Mouse (Mus musculus) gastrocnemius, postnatal 25 days (tissue): Measurements from ENCODE around the gene Pum1. TPM values are rescaled to one million over a fixed set of nuclear protein-coding genes. Genes with fewer than 3 reads are reported as not detected.
"Not testable (repeated sequence)": the region's sequence is repeated elsewhere in the genome, so short reads cannot be mapped to it uniquely, and the experiment has no call there.

Experiments used
- DNase-seq: peaks from one replicate; pipeline ENCODE4 v3.0.0; 2022
- total RNA-seq, 2 experiments: library from RNA; stranded (reverse); gene quantifications; 1 replicate in 1 of 2; 2 replicates in 1 of 2; pipeline ENCODE4 v1.2.3; 2021

The Pum1 gene
- total RNA-seq, 2 experiments from 2014 or later = 31.1 to 36.4 TPM

DNA sequence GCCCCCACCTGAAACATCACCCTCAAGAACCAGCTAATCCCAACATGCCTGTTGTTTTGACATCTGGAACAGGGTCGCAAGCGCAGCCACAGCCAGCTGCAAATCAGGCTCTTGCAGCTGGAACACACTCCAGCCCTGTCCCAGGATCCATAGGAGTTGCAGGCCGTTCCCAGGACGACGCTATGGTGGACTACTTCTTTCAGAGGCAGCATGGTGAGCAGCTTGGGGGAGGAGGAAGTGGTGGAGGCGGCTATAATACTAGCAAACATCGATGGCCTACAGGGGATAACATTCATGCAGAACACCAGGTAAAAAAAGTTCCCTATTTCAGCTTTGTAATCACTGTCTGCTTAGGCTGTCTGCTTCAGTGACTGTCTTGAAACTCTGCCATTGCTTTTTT, 5.9 kb downstream of the Pum1 start:
- DNase-seq = no peak

DNA sequence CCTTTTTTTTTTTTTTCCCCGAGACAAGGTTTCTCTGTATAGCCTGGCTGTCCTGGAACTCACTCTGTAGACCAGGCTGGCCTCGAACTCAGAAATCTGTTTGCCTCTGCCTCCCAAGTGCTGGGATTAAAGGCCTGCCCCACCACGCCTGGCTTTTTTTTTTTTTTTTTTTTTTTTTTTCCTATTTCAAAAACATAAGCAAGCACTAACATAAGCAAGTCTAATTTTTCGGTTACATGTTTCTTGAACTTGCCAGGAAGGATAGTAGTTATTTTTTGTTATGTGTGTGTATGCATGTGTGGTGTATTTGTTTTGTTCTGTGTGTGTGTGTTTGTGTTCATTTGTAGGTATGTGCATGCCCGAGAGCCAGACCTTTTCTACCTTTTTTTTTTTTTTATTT, 6.9 kb downstream of the Pum1 start:
- DNase-seq = not testable (repeated sequence)

DNA sequence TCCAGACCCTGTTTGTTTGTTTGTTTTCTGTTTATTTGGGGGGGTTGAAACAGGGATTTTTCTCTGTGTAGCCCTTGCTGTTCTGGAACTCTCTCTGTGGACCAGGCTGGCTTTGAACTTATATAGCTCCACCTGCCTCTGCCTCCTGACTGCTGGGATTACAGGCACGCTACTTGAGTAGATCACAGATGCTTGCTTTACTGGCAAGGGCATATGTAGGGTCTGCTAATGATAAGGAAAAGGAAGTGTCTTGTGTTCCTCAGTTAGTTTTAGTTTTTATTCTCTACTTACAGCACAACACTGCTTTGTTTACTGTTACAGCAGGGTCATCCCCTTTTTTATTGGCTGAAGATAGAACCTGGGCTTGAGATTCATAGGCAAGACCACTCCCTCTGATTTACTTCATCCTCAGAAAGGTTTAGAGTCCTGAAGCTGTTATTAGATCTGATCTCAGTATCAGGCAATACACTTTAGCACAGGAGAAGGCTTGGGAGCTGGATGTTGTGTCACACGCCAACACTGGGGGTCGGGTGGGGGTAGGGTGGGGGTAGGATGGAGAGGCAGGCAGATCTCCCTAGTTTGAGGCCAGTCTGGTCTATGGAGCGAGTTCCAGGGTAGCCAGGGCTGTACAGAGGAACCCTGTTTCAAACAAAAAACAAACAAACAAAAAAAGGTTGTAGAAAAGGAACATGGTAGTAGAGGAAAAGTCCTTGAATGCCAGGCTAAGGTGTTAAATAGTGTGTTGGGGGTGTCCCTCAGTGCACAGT, 8.1 kb downstream of the Pum1 start:
- DNase-seq = no peak

DNA sequence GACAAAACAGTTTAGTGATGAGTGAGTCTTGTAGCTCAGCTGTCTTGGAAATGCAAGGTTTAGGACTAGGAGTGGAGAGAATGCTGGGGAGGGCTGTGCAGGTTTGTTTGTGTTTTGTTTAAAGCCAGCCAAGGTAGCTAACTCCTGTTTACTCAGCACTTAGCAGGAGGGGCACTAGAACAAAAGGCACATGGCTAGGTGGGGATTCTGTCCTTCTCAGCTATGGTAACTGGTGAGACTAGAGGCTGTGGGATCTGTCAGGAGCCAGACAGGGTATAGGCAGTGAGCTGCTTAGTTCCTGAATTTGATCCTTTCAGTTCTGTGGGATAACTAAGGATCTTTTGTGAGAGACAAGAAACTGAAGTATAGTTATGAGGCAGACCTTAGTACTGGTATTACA, 9.0 kb downstream of the Pum1 start:
- no peak for DNase-seq

DNA sequence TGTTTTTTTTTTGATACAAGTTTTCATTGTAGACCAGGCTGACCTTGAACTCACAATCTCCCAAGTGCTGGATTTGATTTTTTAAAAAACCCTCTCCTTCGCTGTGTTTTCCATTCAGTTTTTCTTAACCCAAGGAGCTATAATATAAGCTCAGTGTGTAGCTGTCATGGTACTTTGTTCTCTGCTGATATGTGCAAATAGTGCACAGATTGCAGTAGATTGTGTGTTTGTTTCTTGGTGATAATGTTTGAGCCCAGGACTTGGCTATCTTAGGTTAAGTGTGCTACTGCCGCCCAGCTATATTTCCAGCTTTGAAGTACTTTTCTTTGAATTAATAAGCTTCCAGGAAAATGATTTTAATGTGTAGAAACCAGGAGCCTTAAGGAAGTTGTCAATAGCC, 13.6 kb downstream of the Pum1 start:
- DNase-seq = no peak

DNA sequence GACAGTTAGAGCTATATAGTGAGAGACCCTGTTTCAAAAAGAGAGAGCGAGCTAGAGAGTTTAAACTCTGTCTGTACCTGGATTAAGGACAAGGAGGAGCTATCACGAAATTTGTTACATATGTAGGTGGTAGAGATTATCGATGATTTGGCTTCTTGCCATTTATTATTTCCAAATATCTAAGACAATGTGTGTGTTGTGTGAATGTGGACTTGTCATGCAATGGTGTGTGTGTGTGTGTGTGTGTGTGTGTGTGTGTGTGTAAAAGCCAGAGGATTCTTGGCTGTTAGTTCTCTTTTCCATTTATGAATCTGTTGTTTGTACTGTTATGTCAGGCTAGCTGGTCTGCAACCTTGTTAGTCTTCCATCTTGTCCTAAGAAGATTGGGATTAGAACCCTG, 15.0 kb downstream of the Pum1 start:
- no peak for DNase-seq

DNA sequence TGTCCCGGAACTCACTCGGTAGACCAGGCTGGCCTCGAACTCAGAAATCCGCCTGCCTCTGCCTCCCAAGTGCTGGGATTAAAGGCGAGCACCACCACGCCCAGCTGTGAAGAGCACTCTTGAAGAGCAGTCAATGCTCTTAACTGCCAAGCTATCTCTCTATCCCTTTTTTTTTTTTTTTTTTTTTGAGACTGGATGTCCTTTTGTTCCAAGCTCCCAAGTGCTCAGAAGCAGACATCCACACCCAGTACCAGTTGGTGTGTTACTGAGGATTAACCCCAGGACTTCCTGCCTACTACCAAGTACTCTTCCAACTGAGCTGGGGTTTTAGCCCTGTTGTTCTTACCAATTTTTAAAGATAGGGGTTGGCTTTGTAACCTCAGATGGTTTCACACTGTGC, 17.6 kb downstream of the Pum1 start:
- DNase-seq = no peak

DNA sequence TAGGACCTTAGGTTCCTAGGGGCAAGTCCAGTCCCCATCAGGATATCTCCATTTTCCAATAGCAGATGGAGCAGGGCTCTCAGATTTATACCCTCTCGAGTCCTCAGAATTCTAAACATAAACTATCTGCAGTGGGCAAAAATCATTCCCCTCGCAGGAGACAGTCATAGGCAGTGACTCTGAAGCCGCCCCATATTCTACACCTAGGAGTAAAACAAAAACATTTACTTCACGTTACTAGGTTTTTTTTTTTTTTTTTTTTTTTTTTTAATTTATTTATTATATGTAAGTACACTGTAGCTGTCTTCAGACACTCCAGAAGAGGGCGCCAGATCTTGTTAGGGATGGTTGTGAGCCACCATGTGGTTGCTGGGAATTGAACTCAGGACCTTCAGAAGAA, 19.9 kb downstream of the Pum1 start:
- DNase-seq = not testable (repeated sequence)

DNA sequence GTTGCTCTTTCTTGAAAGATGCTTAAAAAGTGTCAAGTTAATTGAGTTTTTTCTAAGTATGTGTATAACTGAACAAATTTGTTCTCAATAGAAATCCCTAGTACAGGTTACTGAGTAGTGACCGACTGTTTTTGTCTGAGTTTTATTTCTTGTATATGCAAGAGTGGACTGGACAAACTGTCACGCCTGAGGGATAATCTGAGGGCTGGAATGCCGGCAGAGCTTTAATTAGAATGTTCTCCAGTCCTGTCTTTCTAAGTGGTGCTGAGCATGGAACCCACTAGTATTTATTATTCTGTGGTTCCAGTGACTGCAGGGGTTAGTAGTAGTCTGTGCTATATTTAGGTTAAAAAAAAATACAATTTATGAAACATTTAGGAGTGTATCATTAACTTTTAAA, 30.8 kb downstream of the Pum1 start:
- no peak for DNase-seq

DNA sequence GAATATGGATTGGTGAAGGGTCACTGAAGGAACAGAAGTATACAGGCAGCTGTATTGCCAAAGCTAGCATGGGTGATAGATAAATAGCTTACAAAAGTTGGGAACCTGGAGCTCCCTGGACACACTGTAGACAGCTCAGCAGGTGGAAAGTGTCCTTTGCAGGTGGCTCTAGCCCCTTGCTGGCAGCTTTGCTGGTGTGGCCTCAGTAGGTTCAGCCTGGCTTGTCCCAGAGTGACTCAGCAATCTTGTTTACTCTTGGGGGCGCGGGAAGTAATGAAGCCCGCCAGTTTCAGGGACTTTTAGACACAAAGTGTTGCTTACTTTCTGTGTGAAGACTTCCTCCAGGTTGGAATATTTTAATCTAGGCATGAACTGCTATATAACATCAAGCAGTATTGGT, 31.9 kb downstream of the Pum1 start:
- no peak for DNase-seq

DNA sequence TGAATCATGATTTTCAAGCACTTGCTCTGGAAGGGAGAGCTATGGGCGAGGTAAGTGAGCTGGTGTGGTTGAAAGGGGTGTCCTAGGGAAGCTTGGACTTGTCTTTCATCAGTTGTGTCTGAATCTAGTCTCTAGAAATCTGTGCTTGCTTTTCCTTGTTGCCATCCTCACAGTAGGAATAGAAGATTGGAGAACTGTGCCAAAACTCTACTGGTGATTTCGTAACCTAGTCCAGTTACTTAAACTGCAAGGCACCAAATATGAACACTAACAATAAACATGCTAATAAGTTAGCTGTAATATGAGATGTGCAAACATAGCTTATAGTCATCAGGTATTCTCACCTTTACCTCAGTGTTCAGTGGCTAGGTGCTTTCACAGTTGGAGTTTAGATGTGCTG, 37.9 kb downstream of the Pum1 start:
- DNase-seq = no peak

DNA sequence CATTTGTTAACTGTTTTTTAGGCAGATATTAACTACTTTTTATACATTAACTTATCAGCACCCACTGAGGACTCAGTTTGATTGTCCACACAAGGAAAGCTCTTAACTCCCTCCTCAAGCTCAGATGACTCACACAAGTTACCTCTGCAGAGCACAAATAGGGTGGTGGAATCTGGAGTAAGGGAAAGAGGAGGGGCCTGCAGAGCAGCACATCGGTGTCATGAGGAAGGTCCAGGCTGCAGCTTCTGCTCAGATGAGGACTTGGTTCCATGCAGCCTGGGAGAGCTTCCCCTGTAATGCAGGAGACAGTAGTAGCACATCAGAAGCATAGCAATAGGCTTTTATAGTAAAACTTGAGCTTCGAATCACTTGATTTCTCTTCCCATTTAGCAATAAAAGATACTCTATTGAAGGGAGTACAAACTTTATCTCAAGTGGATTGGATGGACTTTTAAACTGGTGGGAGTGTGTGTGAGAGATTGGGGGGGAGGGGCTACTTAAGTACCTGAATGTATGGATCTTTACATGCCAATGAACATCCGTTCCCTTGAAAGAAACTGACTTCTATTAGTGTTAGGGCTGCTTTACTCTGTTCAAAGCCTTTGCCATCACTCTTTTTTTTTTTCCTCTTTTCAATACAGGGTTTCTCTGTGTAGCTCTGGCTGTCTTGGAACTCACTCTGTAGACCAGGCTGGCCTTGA, 39.9 kb downstream of the Pum1 start:
- DNase-seq = no peak

DNA sequence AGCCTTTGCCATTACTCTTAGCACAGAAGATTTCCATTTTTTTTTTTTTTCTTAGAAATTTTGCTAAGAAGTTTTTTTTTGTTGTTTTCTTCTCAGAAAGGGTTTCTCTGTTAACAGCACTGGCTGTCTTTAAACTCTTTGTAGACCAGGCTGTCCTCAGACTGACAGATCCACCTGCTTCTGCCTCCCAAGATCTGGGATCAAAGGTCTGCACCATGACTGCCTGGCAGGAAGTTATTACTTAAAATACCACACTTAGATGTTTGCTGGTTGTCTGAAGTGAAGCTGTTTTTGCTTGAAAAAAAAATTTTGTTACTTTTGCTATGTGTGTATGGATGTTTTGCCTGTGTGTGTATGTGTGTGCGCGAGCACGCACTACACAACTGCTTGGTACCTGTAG, 40.5 kb downstream of the Pum1 start:
- no peak for DNase-seq

DNA sequence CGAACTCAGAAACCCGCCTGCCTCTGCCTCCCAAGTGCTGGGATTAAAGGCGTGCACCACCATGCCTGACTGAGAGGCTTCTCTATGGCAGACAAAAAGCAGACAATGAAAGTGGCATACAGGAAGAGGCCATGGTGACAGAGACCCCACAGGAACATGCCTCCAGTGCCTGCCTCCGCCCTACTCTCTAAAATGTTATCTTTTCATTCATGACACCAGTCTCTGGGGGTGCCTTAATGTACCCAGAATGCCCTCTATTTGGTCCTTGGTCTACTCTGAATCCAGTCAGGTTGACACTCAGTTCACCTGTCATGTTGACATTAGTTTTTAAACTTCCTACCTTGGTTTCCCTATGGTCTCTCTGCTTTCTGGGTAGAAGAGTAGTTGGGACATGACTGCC, 41.5 kb downstream of the Pum1 start:
- no peak for DNase-seq

DNA sequence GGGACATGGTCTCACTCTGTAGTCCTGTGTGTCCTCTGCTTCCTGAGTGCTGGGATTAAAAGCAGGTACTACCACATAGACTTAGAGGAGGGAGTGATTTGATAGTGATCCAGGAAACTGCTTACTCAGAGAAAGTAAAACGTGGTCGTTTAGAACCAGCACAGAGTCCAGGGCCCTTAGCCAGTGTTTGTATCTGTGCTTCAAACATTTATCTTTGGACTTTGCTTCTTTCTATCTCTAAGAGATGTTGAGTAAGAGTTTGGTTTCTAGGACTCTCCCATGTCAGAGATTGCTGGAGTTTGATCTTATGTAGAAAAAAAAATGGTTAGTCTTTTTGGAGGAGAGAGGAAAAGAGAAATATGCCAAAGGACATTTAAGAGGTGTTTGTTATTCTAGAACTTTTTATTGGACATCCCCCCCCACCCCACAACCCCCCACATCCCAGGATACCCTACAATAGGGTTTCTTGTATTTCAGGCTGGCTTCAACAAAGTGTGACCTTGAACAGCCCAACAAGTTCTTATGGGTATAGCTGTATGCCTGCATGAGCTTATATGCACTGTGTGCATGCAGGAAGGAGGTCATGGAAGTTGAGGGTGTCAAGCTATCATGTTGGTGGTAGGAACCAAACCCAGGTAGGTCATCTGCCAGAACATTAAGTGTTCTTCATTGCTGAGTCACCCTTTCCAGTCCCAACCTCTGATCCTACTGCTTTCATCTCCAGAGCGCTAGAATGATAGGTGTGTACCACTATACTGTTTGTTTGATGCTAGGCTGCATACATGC, 43.3 kb downstream of the Pum1 start:
- DNase-seq = no peak

DNA sequence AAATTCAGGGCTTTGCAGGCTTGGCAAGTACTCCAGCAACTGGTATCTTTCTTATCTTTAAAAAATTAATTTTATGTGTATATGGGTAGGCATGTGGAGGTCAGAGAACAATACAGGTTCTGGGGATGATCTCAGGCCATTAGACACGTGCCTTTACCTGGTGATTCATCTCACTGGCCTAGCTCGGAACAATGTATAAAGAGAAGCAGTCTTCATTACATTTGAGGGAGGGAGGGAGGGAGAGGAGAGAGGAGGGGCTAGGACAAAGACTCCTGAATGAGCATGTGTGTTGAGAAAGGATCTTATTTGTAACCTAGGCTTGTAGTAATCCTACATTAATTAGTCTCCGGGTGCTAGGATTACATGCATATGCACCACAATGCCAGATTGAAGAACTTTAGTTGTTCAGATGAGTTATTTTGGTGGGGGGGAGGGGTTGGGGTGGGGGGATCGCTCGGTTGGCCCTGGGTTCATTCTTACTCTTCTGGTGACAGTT, 48.3 kb downstream of the Pum1 start:
- no peak for DNase-seq

DNA sequence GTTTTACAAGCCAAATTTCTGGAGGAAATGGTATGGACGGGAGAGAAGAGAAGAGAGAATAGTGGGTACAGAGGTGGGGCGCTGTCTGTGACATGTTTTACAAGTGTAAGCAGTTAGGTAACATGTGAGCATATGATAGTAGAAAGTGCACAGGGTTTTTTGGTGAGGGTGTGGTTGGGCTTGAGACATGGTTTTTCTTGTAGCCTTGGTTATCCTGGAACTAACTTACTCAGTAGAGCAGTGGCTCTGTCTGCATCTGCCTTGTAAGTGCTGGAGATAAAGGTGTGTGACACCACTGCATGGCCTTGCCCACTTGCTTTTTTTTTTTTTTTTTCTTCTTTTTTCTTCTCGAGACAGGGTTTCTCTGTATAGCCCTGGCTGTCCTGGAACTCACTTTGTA, 49.2 kb downstream of the Pum1 start:
- DNase-seq = no peak

DNA sequence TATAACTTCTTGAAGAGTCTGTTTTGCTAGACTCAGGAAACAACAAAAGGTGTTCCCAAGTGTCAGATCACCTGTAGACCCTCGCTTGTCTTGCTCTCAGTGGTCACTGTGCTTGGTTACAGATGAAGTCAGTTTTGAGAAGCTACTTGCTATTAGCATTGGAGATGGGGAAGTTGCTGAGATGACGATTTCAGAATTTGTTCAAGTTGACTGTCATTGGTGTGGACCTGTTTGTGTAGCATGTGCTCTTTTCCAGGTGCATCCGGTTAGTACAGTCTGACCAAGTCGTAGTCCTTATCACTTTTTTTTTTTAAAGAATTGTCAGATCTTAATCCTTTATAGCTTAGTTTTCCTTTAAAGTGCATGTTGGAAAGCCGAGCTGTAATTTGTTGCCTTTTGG, 50.3 kb downstream of the Pum1 start:
- DNase-seq = no peak

DNA sequence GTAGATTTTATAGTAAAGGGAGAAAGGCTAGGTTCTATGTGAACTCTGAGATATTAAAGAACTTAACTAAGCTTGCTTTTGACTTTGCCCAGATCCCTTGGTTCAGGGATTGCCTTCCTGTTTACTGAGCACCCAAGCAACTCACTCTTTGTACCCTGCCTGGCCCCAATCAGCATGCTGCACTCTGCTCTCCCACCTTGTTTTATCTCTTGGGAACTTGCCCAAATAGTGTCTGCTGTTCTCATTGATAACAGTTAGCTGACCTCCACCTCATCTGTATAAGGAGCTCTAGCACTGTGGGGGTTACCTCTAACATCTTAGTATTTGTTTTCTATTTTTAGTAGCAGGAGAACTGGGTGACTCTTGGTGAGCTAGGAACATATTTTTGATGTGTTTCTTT, 52.0 kb downstream of the Pum1 start:
- no peak for DNase-seq

DNA sequence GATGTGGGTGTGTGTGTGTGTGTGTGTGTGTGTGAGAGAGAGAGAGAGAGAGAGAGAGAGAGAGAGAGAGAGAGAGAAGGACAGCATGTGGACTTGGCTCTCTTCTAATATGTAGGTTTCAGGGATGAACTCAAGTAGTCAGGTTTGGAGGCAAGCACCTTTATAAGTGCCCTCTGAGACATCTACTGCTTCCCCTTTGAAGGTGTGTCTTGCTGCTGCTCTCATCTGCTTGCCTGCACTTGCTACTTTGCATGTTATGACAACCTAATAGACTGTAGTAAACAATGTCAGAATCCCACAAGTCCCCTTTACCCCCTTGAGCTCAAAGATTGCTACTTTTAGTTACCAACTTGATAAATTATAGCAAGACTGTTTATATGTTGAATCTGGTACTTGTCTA, 52.5 kb downstream of the Pum1 start:
- DNase-seq = no peak

DNA sequence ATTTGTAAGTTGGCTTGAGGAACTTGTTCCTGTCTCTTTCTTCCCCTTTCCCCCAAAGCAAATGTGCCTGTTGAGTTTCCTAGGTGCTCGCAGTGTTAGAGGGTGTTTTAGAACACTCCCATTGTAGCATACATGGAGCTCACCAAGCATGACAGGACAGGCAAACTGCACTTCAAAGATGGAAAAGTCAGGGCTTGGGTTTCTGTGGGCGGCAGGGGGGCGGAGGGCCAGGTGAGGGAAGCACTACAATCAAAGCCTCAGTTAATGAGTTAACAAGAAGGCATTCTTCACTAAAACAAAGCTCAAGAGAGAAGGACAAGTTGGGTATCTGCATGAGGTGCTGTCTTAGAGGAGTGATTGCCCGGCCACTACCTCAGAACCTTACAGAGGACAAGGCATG, 56.2 kb downstream of the Pum1 start:
- no peak for DNase-seq

DNA sequence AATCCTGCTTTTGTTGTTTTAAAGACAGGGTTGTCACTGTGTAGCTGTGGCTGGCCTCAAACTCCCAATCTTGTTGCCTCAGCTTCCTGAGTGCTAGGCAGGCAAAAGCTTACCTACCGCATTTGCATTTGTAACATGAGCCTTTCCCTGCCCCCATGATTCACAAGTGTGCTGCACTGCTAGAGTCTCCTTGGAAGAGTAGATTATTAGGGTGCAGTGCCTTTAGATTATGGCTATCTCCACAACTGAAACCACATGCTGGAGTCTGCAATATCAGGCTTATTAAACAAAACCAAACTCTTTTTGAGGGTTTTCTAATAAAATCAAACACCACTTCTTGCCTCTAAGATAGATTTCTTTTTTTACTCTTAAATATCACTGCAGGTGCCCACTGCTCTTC, 59.5 kb downstream of the Pum1 start:
- no peak for DNase-seq

DNA sequence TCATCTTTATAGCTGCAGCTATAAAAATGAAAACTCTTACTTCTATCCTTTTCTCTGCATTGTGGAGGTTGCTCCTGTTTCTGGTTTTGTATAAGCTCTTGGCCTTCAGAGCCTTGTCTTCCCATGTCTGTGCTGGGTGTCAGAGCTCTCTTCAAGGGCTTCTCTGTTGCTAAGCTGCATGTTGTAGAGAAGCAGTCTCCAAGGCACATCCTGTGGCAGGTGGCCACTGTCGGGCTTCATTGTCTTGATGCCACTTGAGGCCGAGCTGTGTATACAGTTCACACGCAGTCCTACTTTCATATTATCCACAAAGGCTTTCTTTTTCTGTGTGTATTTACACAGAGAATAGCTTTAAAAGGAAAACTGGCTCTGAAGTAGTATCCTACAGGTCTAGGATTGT, 63.0 kb downstream of the Pum1 start:
- no peak for DNase-seq
